8 mouse cellular contexts compared by ENCODE assay signal in the genomic region with DNA sequence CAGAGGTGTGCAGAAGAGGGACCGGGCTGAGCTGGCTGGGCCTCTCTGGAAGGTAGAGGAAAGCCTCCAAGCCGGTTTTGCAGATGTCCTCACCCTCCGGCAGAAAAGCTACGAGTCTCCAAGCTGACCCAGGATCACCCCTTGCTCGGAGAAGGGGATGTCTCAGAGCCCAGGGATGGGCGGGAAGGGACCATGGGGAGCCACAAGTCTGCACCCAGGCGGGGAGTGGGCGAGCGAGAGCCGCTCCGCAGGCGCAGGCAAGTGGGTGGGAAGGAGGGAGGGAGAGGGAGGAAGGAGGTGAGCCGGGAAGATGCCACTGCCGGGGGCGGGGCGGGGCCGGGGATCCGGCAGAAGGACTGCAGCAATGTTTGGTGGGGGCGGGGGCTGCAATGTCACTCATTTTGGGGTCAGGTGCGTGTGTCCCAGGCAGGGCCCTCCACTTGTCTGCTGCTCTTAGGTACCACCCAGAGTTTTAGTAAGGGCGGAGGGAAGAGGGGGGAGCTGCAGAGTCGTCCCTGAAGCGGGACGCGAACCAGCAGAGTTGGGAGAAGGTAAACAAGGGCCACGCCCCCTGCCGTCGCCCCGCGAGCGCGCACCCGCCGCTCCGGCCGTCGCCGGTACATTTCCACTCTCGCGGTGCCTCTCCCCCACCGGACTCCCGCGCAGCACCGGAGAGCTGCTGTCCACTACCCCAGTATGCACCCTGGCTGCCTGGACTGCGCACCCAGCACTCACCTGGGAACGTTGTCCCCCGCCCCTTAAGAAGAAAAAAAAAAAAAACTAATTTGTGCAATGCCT. TPM values are rescaled to one million over a fixed set of nuclear protein-coding genes. Genes with fewer than 3 reads are reported as not detected.
DNase-seq lines count a peak whose midpoint lies in the region; ATAC-seq and TF ChIP-seq lines count a peak whose summit lies in the region.

No protein-coding gene starts in this region.

- H3K4me3 ChIP-seq in embryonic facial prominence, embryonic 13.5 days = peak overlapping the region; percentile 80
- peak overlapping the region; percentile 81 for H3K4me3 ChIP-seq in limb, embryonic 13.5 days
- peak overlapping the region; percentile 64 for H3K4me3 ChIP-seq in midbrain, embryonic 14.5 days (replicated peaks; ENCODE audit: low read depth, low read length)
- peak overlapping the region; percentile 94 for H3K4me3 ChIP-seq in spleen, adult 2 months (ENCODE audit: extremely low read depth, insufficient read depth, insufficient read length)

- TF ChIP-seq POLR2A in spleen, adult 2 months (IDR thresholded peaks at IDR 0.05; ENCODE audit: low read depth, low read length) = no peak

- H3K4me2 ChIP-seq in embryonic facial prominence, embryonic 13.5 days = peak overlapping the region; percentile 89
- H3K4me2 ChIP-seq in limb, embryonic 13.5 days (replicated peaks) = peak overlapping the region; percentile 95
- peak overlapping the region; percentile 100 for H3K4me2 ChIP-seq in midbrain, embryonic 14.5 days (ENCODE audit: low read length)

- peak; percentile 90 for DNase-seq in 3134 (ENCODE audit: extremely low read depth, insufficient read length, low spot score)
- peak; percentile 82 for DNase-seq in adrenal gland, postnatal 10 days
- peak; percentile 51 for DNase-seq in heart, adult 8-10 months (ENCODE audit: low spot score)
- peak; percentile 84 for DNase-seq in kidney, adult 9 months
- peak; percentile 70 for DNase-seq in midbrain, embryonic 14.5 days
- DNase-seq in spleen, adult 2 months (ENCODE audit: low read depth in 1 of 2, low spot score in 2 of 2) = peak; percentile 41 to 67

- H3K36me3 ChIP-seq in embryonic facial prominence, embryonic 13.5 days = no peaks in the 10 kb centered on the region
- no peaks in the 10 kb centered on the region for H3K36me3 ChIP-seq in limb, embryonic 13.5 days
- no peaks in the 10 kb centered on the region for H3K36me3 ChIP-seq in midbrain, embryonic 14.5 days (ENCODE audit: control insufficient read depth, insufficient read depth, low read length)
- H3K36me3 ChIP-seq in spleen, adult 2 months (ENCODE audit: control insufficient read depth, insufficient read depth, low read length) = no peaks in the 10 kb centered on the region

- peak; percentile 62 for ATAC-seq in embryonic facial prominence, embryonic 13.5 days (ENCODE audit: insufficient number of reproducible peaks, insufficient read depth, low FRiP score, low TSS enrichment, low read depth)
- ATAC-seq in limb, embryonic 13.5 days (ENCODE audit: low FRiP score, low read depth) = peak; percentile 48; the same call in 1 of the 2 replicates
- peak; percentile 43 for ATAC-seq in midbrain, embryonic 14.5 days (ENCODE audit: low FRiP score, low TSS enrichment)

- WGBS in embryonic facial prominence, embryonic 13.5 days = 0% methylated on average over 45 of the region's 47 CpGs
- WGBS in limb, embryonic 13.5 days = under 1% methylated on average over 46 of the region's 47 CpGs
- under 1% methylated on average over 47 of the region's 47 CpGs for WGBS in midbrain, embryonic 14.5 days
- 1% methylated on average over 45 of the region's 47 CpGs for WGBS in spleen, adult 2 months

- H3K4me1 ChIP-seq in embryonic facial prominence, embryonic 13.5 days = peaks cover 42% of the 10 kb centered on the region
- peaks cover 47% of the 10 kb centered on the region for H3K4me1 ChIP-seq in limb, embryonic 13.5 days
- H3K4me1 ChIP-seq in midbrain, embryonic 14.5 days (ENCODE audit: control insufficient read depth, insufficient read depth, low read length) = peaks cover 7% of the 10 kb centered on the region; the same call in 1 of the 2 replicates
- H3K4me1 ChIP-seq in spleen, adult 2 months (ENCODE audit: control insufficient read depth, insufficient read depth, insufficient read length) = peaks cover 7% of the 10 kb centered on the region; the same call in 1 of the 2 replicates

- TF ChIP-seq CTCF in spleen, adult 2 months (IDR thresholded peaks at IDR 0.05; ENCODE audit: extremely low read depth, insufficient read depth, insufficient read length, insufficient replicate concordance) = 0 out of 2 replicates have a peak, but pooled peaks have one; percentile 5

- H3K9me3 ChIP-seq in embryonic facial prominence, embryonic 13.5 days = no peaks in the 10 kb centered on the region
- H3K9me3 ChIP-seq in limb, embryonic 13.5 days = no peaks in the 10 kb centered on the region
- H3K9me3 ChIP-seq in midbrain, embryonic 14.5 days (ENCODE audit: control insufficient read depth, low read length) = no peaks in the 10 kb centered on the region

- H3K27ac ChIP-seq in embryonic facial prominence, embryonic 13.5 days = peak overlapping the region; percentile 96
- H3K27ac ChIP-seq in limb, embryonic 13.5 days = peak overlapping the region; percentile 94
- 0 out of 2 replicates have a peak overlapping the region, but pooled peaks have one; percentile 37 for H3K27ac ChIP-seq in midbrain, embryonic 14.5 days (replicated peaks; ENCODE audit: low read depth, low read length)
- peak overlapping the region; percentile 98 for H3K27ac ChIP-seq in spleen, adult 2 months (ENCODE audit: insufficient read depth, low read length)

- H3K27me3 ChIP-seq in embryonic facial prominence, embryonic 13.5 days = 0 out of 2 replicates have a peak, but pooled peaks cover 6% of the 10 kb centered on the region
- H3K27me3 ChIP-seq in limb, embryonic 13.5 days = peaks cover 26% of the 10 kb centered on the region
- H3K27me3 ChIP-seq in midbrain, embryonic 14.5 days (ENCODE audit: control insufficient read depth, insufficient read depth, low read length) = peaks cover 20% of the 10 kb centered on the region; the same call in 1 of the 2 replicates
- no peaks in the 10 kb centered on the region for H3K27me3 ChIP-seq in spleen, adult 2 months (ENCODE audit: control insufficient read depth, insufficient read depth, low read length)

- H3K9ac ChIP-seq in embryonic facial prominence, embryonic 13.5 days = peak overlapping the region; percentile 89
- H3K9ac ChIP-seq in limb, embryonic 13.5 days = peak overlapping the region; percentile 85
- H3K9ac ChIP-seq in midbrain, embryonic 14.5 days (replicated peaks; ENCODE audit: low read length) = peak overlapping the region; percentile 62

RNA-seq across cellular contexts. Expression of a gene that starts 1.4 kb away (rescaled TPM):
- total RNA-seq in adrenal gland, postnatal 10 days (2021) = 10 to 100 TPM; 10.7 to 11.4 TPM
- 2.7 and 3.1 TPM in 2 replicates for polyA plus RNA-seq in embryonic facial prominence, embryonic 13.5 days (2015; fragmentation: Nextera tagmentation; extraction: Ambion mirVana)
- 10 to 100 TPM in 3 of 4 experiments, 1 to 10 TPM in 1; 9.8 to 14.8 (median 11.8) TPM for total RNA-seq in heart, adult 8-10 months (2022)
- 1.7 and 2.2 TPM in 2 replicates for polyA plus RNA-seq in limb, embryonic 13.5 days (2015; fragmentation: Nextera tagmentation; extraction: Ambion mirVana)
- polyA plus RNA-seq in midbrain, embryonic 14.5 days (2014; fragmentation: Nextera tagmentation; extraction: Ambion mirVana) = 0.28 and 0.30 TPM in 2 replicates
- polyA plus RNA-seq in spleen, adult 2 months (2012; rRNA removed) = 24.8 and 27.2 TPM in 2 replicates

Comparison
In these comparisons a context has a peak if more than half of its experiments do, and no peak if none do; other contexts are left out.
1. Peak in every context shown above with its lines: DNase-seq, ATAC-seq, H3K4me3 ChIP-seq and H3K27ac ChIP-seq.
2. H3K27ac ChIP-seq: peak in every context shown above with its lines; median percentile 98 in spleen, adult 2 months; 96 in embryonic facial prominence, embryonic 13.5 days; 94 in limb, embryonic 13.5 days; 37 in midbrain, embryonic 14.5 days.